Mouse (Mus musculus) induced T-regulatory cell, adult 2 months (primary cell): ENCODE data around the gene Stxbp4.

ENCODE experiments used
- DNase-seq: peaks from one replicate; pipeline ENCODE4 v3.0.0-alpha.2; 2012; ENCODE audit warnings: low read depth

Stxbp4 gene

DNA sequence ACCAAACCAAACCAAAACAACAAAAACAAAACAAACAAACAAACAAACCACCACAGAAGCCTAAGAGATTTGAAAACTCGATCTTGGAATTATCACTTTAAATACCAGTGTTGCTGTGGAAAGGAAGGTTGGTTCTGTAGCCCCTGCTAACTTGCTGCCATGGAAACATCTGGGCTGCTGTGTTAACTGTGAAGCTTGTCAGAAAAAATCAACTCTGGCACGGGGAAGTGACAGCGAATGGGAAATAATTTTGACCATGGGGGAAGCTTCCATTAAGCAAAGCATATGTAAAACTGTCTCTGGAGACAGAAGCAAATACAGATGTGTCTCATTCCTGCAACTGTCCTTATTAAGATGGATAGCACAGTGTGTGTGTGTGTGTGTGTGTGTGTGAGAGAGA, 185.8 kb downstream of the Stxbp4 start:
- no peak for DNase-seq

DNA sequence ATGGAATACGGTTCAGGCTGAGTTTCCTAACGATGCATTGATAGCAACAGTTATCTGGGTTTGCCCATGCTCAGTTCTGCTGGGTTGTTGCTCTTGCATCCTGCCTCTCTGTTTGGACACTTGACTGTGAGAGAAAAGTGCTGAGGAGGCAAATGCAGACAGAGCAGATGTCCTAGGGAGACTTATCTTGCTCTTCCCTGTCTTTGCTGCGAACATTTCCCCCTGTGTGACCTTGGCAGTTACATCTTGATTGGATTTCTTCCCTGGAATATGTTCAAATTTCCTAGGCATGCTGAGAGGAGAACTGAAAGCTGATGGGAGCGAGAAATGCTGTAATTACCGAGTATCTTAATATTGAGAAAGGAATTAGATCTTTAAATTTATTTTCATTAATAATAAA, 186.4 kb downstream of the Stxbp4 start:
- DNase-seq, result no peak

DNA sequence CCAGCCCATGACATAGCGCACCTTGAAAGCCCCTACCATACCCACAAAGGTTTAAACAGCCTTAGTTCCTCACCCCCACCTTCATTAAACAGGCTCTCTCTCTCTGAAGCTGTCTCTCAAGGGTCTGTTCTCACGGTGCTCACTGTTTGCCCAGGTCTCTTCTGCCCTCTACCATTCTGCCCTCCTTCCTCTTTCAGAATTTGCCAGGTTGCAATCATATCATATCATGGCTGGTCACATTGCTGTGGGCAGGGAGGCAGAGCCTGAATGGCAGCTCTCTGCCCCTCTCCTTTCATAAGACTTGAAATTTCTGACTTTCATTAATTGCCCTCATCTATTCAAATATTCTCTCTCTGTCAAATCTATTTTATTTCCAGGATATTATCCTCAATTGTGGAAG, 195.4 kb downstream of the Stxbp4 start:
- no peak for DNase-seq

DNA sequence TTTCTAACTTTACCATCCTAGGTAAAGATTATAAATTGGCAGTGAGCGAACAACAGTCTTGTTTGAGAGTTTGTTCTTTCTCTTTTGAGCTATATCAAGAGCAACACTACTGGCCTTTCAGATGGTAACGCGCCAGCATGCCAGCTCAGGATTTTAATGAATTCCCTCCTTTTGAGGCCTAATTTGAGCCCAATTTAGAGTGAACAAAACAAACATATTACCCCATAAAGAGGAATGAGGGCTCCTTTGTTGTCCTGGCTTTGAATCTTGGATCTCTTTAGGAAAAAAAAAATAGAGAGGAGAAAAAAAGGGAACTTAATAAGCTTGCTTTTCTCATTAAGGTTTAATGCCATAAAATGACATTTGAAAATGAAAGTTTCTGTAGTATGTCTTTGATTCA, 197.0 kb downstream of the Stxbp4 start:
- DNase-seq, result no peak

DNA sequence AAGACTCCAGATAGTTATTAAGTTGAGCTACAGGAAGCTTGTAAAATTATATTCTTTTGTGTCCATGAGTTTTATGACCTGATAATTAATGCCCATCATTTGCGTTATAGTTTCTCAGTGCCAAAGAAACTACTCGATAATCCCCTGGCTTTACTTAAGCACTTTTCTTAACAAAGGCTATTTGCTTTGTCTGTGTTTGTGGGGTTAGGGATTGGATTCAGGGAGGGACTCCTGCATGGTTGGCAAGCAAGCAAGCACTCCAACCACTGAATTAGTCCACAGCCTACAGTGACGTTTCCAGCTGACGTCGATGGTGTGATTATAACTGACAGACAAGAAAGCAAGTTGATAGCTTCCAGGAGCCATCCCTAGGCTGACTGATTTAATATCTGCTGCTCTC, 199.1 kb downstream of the Stxbp4 start:
- DNase-seq, result no peak
